Mouse (Mus musculus): ENCODE measurements around the gene Polh. TPM values are rescaled to one million over a fixed set of nuclear protein-coding genes. Genes with fewer than 3 reads are reported as not detected.

The Polh gene
- total RNA-seq, 1 experiment from 2014 or later, result 43.2 TPM

GRCm38 (mm10) chr17:46132058-46132718 lies 70.3 kb downstream of the Polh start:
- peak; percentile 80 for DNase-seq

DNA sequence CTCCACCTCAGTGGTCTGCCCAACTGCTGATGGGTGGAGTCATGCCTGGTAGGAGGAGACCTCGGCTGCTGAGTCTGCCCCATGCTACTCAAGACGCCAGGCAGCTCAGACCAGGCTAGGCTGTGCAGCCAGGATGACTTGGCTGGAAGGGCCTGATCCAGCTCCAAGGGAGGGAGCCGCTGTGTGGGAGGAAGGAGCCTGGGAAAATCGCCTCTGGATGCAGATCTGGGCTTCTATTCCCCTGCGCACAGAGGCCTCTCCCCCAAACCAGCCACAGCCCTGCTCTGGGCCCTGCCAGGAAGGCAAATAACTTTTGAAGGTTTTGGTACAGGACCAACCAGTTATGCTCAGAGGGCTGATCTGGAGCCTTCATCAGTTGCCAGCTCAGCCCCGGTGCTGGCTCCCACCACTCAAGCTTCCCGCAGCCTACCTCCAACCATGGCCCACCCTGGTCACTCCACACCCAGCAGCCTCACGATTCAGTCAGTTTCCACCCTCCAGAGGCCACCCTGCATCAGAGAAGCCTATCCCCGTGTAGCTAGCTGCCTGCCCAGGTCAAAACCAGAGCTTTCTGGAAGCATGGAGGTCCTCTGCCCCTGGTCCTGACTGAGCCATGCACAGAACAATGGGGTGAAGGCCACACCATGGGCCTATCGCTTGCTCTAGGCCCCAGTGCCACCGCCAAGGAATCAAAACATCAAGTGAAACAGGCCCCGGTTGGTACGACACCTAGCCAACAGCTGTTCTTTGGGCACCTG lies 72.5 kb downstream of the Polh start:
- no peak for DNase-seq

GRCm38 (mm10) chr17:46127814-46128493 lies 74.5 kb downstream of the Polh start:
- DNase-seq, result no peak

DNA sequence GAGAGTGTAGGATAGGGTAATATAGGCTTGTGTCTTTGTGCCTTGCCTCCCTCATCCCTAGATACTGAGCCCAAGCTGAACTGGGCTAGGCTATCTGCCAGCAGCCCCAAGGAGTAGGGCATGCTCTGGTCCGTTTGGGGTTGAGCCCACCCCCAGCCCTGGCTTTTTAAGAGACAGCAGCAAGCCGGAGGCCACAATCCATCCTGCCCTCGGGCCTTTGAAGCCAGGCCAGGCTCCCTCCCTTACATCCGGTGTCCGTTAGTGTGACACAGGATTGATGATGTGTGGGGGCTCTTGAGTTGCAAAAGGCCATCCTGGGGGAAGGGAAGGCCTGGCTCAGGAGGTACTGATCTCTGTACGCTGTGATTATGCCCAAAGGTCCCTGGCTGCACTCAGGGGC lies 75.8 kb downstream of the Polh start:
- peak; percentile 52 for DNase-seq

DNA sequence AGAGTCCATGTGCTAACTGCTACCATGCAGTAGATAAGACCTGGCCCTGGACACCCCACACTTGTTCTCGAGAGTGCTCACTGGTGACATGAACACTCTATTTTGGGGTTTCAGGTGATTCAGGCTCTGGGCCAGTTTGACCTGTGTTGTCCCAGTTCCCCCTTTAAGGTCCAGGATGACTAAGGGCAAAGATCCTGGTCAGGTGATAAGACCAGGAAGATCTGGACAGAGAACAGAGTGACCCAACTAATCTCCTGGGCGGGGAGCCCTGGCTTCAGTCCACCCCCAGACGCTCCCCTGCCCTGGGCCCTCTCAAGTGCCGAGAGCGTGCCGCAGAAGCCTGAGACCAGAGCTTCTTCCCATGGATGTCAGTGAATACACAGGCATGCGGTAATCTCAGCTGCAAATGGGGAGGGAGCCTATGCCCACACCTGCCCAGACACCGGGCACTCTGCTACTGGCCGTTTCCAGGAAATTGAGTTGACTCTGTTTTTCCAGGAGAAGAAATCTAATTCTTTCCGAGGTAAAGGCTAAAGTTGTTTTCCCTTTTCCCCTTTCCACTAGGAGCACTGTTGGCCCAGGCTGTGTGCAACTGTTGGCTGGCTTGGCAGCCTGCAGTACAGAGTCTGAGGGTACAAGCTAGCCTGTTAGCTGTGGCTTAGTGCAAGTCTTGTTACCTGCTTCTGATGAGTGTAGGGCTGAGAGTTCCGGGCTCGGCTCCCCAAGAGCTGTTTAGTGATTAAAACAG lies 78.3 kb downstream of the Polh start:
- DNase-seq, result no peak

DNA sequence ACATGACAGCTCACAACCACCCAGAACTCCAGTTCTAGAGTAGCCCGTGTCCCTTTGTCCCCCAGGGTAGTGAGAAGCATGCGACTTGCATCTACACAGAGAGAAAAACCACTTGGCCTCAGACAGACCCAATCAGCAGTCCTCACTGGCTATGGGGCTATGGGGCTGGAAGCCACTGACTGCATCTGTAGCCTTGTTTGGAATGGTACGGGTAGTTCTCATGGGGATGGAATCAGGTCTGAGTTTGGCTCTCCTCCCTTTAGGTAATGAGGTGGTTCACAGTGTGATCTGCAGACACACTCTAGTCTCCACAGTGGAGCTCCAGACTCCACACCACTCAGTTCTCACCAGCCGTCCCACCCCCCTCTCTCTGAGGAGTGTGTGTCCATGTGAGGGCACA lies 79.2 kb downstream of the Polh start:
- DNase-seq, result no peak

DNA sequence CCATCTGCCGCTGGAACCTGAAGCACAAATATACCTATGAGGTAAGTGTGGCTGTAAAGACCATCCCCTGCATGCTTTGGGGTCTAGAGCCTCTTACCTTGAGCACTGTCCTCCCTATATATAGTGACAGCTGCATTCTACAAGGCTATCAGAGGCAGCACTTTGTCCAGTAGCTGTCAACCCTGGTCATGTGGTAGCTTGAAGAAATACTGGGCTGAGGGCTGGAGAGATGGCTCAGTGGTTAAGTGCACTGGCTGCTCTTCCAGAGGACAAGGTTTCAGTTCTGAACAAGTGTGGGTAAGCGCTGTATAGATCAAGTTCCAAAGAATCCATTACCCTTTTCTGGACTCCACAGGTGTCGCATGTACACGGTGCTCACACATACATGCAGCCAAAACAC lies 79.7 kb downstream of the Polh start:
- DNase-seq, result no peak

Small RNA genes within 50 kb of the gene (microRNA-seq; reads per million reads assigned to microRNA genes)
- 0.34 to 0.71 reads per million in 2 experiments for gene Mir693

Other genes with a start within 250 kb of the Polh start
- gene Vegfa, start 170.3 kb downstream of the Polh start, total RNA-seq (2021), result 429 and 459 TPM in 2 replicates
- 107 and 108 TPM in 2 replicates for gene Mrps18a, start 91.7 kb downstream of the Polh start, total RNA-seq (2021)
- gene Rsph9, start 58.4 kb downstream of the Polh start, total RNA-seq (2021), result 4.4 and 7.6 TPM in 2 replicates
- 18.3 and 20.6 TPM in 2 replicates for gene Mad2l1bp, start 49.1 kb downstream of the Polh start, total RNA-seq (2021)
- 101 and 112 TPM in 2 replicates for gene Gtpbp2, start 41.6 kb downstream of the Polh start, total RNA-seq (2021)
- 83.4 and 92.1 TPM in 2 replicates for gene Xpo5, start 137 bp upstream of the Polh start, total RNA-seq (2021)
- gene Polr1c, start 45.4 kb upstream of the Polh start, total RNA-seq (2021), result 96.4 and 123 TPM in 2 replicates
- 169 and 208 TPM in 2 replicates for gene Yipf3, start 45.4 kb upstream of the Polh start, total RNA-seq (2021)
- gene Lrrc73, start 50.9 kb upstream of the Polh start, total RNA-seq (2021), result 5.3 and 6.6 TPM in 2 replicates
- gene Tjap1, start 80.4 kb upstream of the Polh start, total RNA-seq (2021), result 66.6 and 69.7 TPM in 2 replicates
- 1.00 TPM in 1 of 2 replicates, not detected in the other for gene Dlk2, start 94.8 kb upstream of the Polh start, total RNA-seq (2021)
- 12.8 and 14.5 TPM in 2 replicates for gene Abcc10, start 125.7 kb upstream of the Polh start, total RNA-seq (2021)
- gene Zfp318, start 181.1 kb upstream of the Polh start, total RNA-seq (2021), result 34.7 and 38.3 TPM in 2 replicates
- gene Crip3, start 226.3 kb upstream of the Polh start, total RNA-seq (2021), result 0.61 and 1.4 TPM in 2 replicates
- not detected in 2 replicates for gene Slc22a7, start 235.8 kb upstream of the Polh start, total RNA-seq (2021)